8 mouse cellular contexts compared by ENCODE assay signal in genomic region chr6:36809311-36809726, GRCm38 (mm10). TPM values are rescaled to one million over a fixed set of nuclear protein-coding genes. Genes with fewer than 3 reads are reported as not detected.
DNase-seq lines count a peak whose midpoint lies in the region; ATAC-seq lines count a peak whose summit lies in the region.

No protein-coding gene starts in this region.

- H3K36me3 ChIP-seq in hindbrain, embryonic 11.5 days (ENCODE audit: control insufficient read depth, insufficient read depth, low read length) = no peaks in the 10 kb centered on the region
- no peaks in the 10 kb centered on the region for H3K36me3 ChIP-seq in midbrain, embryonic 14.5 days (ENCODE audit: control insufficient read depth, insufficient read depth, low read length)

- intact Hi-C loops in left cerebral cortex, postnatal 14 days (cut with DNase I) = no loop called here

- peak overlapping the region; percentile 85 for H3K27ac ChIP-seq in hindbrain, embryonic 11.5 days (ENCODE audit: low read depth, low read length)
- H3K27ac ChIP-seq in midbrain, embryonic 14.5 days (replicated peaks; ENCODE audit: low read depth, low read length) = peak overlapping the region; percentile 83

- 2% methylated on average over 7 of the region's 7 CpGs for WGBS in hindbrain, embryonic 11.5 days
- 3% methylated on average over 7 of the region's 7 CpGs for WGBS in midbrain, embryonic 14.5 days

- H3K9ac ChIP-seq in hindbrain, embryonic 11.5 days (ENCODE audit: low read depth, low read length) = peak overlapping the region; percentile 76
- H3K9ac ChIP-seq in midbrain, embryonic 14.5 days (replicated peaks; ENCODE audit: low read length) = peak overlapping the region; percentile 74

- peak overlapping the region; percentile 67 for H3K4me2 ChIP-seq in hindbrain, embryonic 11.5 days (replicated peaks; ENCODE audit: low read depth, low read length)
- H3K4me2 ChIP-seq in midbrain, embryonic 14.5 days (ENCODE audit: low read length) = peak overlapping the region; percentile 58

- H3K27me3 ChIP-seq in hindbrain, embryonic 11.5 days (ENCODE audit: control insufficient read depth, insufficient read depth, low read length) = peaks cover 2% of the 10 kb centered on the region; the same call in 1 of the 2 replicates
- no peaks in the 10 kb centered on the region for H3K27me3 ChIP-seq in midbrain, embryonic 14.5 days (ENCODE audit: control insufficient read depth, insufficient read depth, low read length)

- peak; percentile 8 to 22 for DNase-seq in lung, adult 18-20 months
- DNase-seq in lung, postnatal 10 days = no peak
- DNase-seq in embryo, embryonic 10 days (ENCODE audit: low spot score) = peak; percentile 58
- DNase-seq in hindbrain, embryonic 11.5 days (ENCODE audit: low spot score) = no peak
- DNase-seq in left cerebral cortex, postnatal 14 days (ENCODE audit: low spot score in 2 of 2) = peak; percentile 34 to 53
- peak; percentile 67 for DNase-seq in midbrain, embryonic 14.5 days
- DNase-seq in spleen, adult 12 weeks (ENCODE audit: low spot score) = no peak
- no peak for DNase-seq in gastrocnemius, adult 18-20 months (ENCODE audit: low spot score)

- H3K9me3 ChIP-seq in hindbrain, embryonic 11.5 days (ENCODE audit: control insufficient read depth, low read length) = no peaks in the 10 kb centered on the region
- no peaks in the 10 kb centered on the region for H3K9me3 ChIP-seq in midbrain, embryonic 14.5 days (ENCODE audit: control insufficient read depth, low read length)

- peak; percentile 39 for ATAC-seq in hindbrain, embryonic 11.5 days (ENCODE audit: low FRiP score)
- peak; percentile 25 for ATAC-seq in midbrain, embryonic 14.5 days (ENCODE audit: low FRiP score, low TSS enrichment)

- peak overlapping the region; percentile 61 for H3K4me3 ChIP-seq in hindbrain, embryonic 11.5 days (ENCODE audit: low read depth, low read length)
- H3K4me3 ChIP-seq in midbrain, embryonic 14.5 days (replicated peaks; ENCODE audit: low read depth, low read length) = peak overlapping the region; percentile 70

- H3K4me1 ChIP-seq in hindbrain, embryonic 11.5 days (replicated peaks; ENCODE audit: control insufficient read depth, insufficient read depth, low read length) = peaks cover 3% of the 10 kb centered on the region; the same call in 1 of the 2 replicates
- peaks cover 25% of the 10 kb centered on the region for H3K4me1 ChIP-seq in midbrain, embryonic 14.5 days (ENCODE audit: control insufficient read depth, insufficient read depth, low read length)

RNA-seq across cellular contexts. Expression of gene Ptn, which starts 0.7 kb away (rescaled TPM):
- 385 and 413 TPM in 2 replicates for polyA plus RNA-seq in hindbrain, embryonic 11.5 days (2014; fragmentation: Nextera tagmentation; extraction: Ambion mirVana)
- total RNA-seq in left cerebral cortex, postnatal 14 days (2021) = 100 to 1,000 TPM; 630 to 696 TPM
- 680 and 686 TPM in 2 replicates for polyA plus RNA-seq in midbrain, embryonic 14.5 days (2014; fragmentation: Nextera tagmentation; extraction: Ambion mirVana)
- total RNA-seq in gastrocnemius, adult 18-20 months (2021) = 1 to 10 TPM in 1 of 2 experiments, under 1 TPM in 1; 0.57 to 1.1 TPM

Comparison
In these comparisons a context has a peak if more than half of its experiments do, and no peak if none do; other contexts are left out.
1. DNase-seq: peak in lung, adult 18-20 months (2 of 2), embryo, embryonic 10 days (single experiment), left cerebral cortex, postnatal 14 days (2 of 2) and midbrain, embryonic 14.5 days (single experiment); none in lung, postnatal 10 days (single experiment), hindbrain, embryonic 11.5 days (single experiment), spleen, adult 12 weeks (single experiment) and gastrocnemius, adult 18-20 months (single experiment).
2. RNA of gene Ptn, which starts 0.7 kb away (total RNA-seq): 630 to 696 TPM in left cerebral cortex, postnatal 14 days; 0.57 to 1.1 TPM in gastrocnemius, adult 18-20 months; every median in the first group is over 100 times any median in the second.